Mouse (Mus musculus) megakaryocyte, embryonic 14.5 days (primary cell): ENCODE results near the gene Mturn.

ENCODE experiments used
- FLI1 ChIP-seq: IDR thresholded peaks from 2 replicates; pipeline ENCODE4 v1.6.1; 2012; ENCODE audit warnings: low read length, inconsistent platforms, mixed read lengths
- GATA1 ChIP-seq: IDR thresholded peaks from 3 replicates; pipeline ENCODE4 v1.6.1; 2012; ENCODE audit warnings: mixed read lengths, low read length, inconsistent platforms, borderline replicate concordance

- TF ChIP-seq GATA1 (no peak), FLI1 (no peak)
These were observed 8.3 kb downstream of the Mturn start for GRCm38 (mm10) chr6:54689686-54690085.
